Mouse (Mus musculus) cerebellum, adult 2 months (tissue): Measurements from ENCODE around the gene Wfdc15a.

Experiments
- CTCF ChIP-seq: fragments of 200-500 bp; IDR thresholded peaks from 2 replicates; pipeline ENCODE4 v1.5.1; 2011; ENCODE audit warnings: low read depth, mild to moderate bottlenecking, control low read depth, low read length, moderate library complexity, borderline replicate concordance; ENCODE audit not compliant: insufficient read depth
- POLR2A ChIP-seq: fragments of 200-500 bp; IDR thresholded peaks from 2 replicates; pipeline ENCODE4 v1.6.1; 2011; ENCODE audit warnings: low read length, control low read depth, borderline replicate concordance; ENCODE audit not compliant: insufficient read depth

DNA sequence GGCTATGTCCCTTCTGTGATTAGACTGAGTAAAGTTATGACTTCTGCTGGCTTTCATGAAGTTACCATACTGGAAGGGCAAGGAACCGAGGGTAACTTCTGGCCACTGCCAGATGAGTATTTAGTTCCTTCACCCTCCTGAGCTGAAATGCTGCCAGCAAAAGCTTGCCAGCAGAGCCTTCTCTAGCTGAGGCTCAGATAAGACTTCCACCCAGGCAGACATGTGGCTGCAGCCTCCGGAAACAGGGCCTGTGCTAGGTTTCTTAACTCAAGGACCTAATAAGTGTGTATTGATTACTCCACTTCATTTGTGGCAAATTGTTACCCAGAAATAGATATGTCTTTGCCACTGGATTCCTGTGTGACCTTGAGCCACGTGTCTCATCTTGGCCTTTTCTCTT, 26.5 kb downstream of the Wfdc15a start:
- TF ChIP-seq CTCF (no peak), POLR2A (no peak)
